Mouse (Mus musculus) common myeloid progenitor, adult 5-6 weeks (primary cell): ENCODE data around the gene Clptm1l. TPM values are rescaled to one million over a fixed set of nuclear protein-coding genes. Genes with fewer than 3 reads are reported as not detected.

ENCODE experiments used
- ATAC-seq: replicated peaks from 2 replicates; pipeline ENCODE4 v1.8.0; 2016; ENCODE audit warnings: low read depth, mild to moderate bottlenecking, moderate TSS enrichment, inconsistent platforms; ENCODE audit not compliant: poor library complexity, severe bottlenecking
- total RNA-seq: library from RNA; stranded (forward); fragments of 200-1000, 187-1606 nt; gene quantifications from 2 replicates; pipeline ENCODE4 v1.2.3, GENCODE M21; 2017

Gene Clptm1l
- total RNA-seq, 1 experiment from 2014 or later: 65.2 TPM

DNA sequence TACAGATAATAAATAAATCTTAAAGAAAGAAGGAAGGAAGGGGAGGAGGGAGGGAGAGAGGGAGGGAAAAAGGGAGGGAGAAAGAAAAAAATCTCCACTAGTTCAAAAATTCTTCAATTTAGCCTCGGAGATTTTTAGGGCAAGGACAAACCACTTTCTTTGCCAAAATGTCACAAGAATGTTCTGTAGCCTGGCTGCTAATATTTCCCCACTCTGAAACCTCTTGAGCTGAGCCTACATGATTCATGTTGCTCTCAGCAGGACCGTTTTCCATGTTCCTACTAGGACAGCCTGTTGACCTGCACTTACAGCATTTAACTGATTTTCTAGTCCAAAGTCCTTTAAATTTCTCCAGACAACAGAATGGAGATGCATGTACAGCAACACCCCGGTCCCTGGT is 51.2 kb downstream of the Clptm1l start:
- no peak for ATAC-seq

- no peak for ATAC-seq
These were observed 55.1 kb downstream of the Clptm1l start for GRCm38 (mm10) chr13:73658953-73659352.

- no peak for ATAC-seq
These were observed 56.4 kb downstream of the Clptm1l start for GRCm38 (mm10) chr13:73660163-73660695.

Other genes starting within 250 kb of the Clptm1l start
- gene Lpcat1, start 136.8 kb upstream of the Clptm1l start, total RNA-seq: 14.2 and 18.7 TPM in 2 replicates
- gene Slc6a3, start 67.3 kb upstream of the Clptm1l start, total RNA-seq: not detected in 2 replicates
- gene Tert, start 22.9 kb downstream of the Clptm1l start, total RNA-seq: 1.4 and 2.7 TPM in 2 replicates
- gene Slc6a18, start 74.0 kb downstream of the Clptm1l start, total RNA-seq: not detected in 2 replicates
- 0.09 and 0.19 TPM in 2 replicates for gene Slc6a19, start 100.9 kb downstream of the Clptm1l start, total RNA-seq
- 4.4 and 17.2 TPM in 2 replicates for gene Slc12a7, start 129.1 kb downstream of the Clptm1l start, total RNA-seq
- gene Nkd2, start 243.6 kb downstream of the Clptm1l start, total RNA-seq: not detected in 2 replicates